Mouse (Mus musculus) lung, postnatal 0 days (tissue): ENCODE measurements around the gene Wls.

Experiments
- CTCF ChIP-seq: IDR thresholded peaks from 2 replicates; pipeline ENCODE4 v1.5.1; 2016; ENCODE audit warnings: antibody characterized with exemption, mild to moderate bottlenecking
- EP300 ChIP-seq: IDR thresholded peaks from 2 replicates; pipeline ENCODE4 v1.6.1; 2016; ENCODE audit warnings: antibody characterized with exemption, mild to moderate bottlenecking, control low read depth

- no peak for TF ChIP-seq CTCF
- no peak for TF ChIP-seq EP300
Measured at GRCm38 (mm10) chr3:159907329-159907728, 67.9 kb downstream of the Wls start.
